Mouse (Mus musculus): ENCODE measurements at regions not wholly inside any gene's neighbourhood (a gene's known extent, or its start where the extent isn't known, plus 50 kb on each side); places are given as distances from the start of the nearest gene placed in this dataset.

GRCm38 (mm10) chr11:48249315-48249714 is 260.5 kb upstream of the Sgcd start:
- DNase-seq (ENCODE audit: low spot score) = no peak
- no peak for ATAC-seq (ENCODE audit: low FRiP score, low TSS enrichment)
- no peak overlapping the region for H3K4me2 ChIP-seq (replicated peaks; ENCODE audit: low read depth)
- H3K36me3 ChIP-seq (ENCODE audit: control insufficient read depth, insufficient read depth, low read length) = no peaks in the 10 kb centered on the region
- no peaks in the 10 kb centered on the region for H3K27me3 ChIP-seq (ENCODE audit: control insufficient read depth, insufficient read depth, low read length)
- H3K27ac ChIP-seq (replicated peaks) = no peak overlapping the region
- H3K9me3 ChIP-seq (ENCODE audit: control insufficient read depth, low read length) = no peaks in the 10 kb centered on the region
- TF ChIP-seq CTCF (IDR thresholded peaks at IDR 0.05; ENCODE audit: low read depth) = no peak
- no peak for TF ChIP-seq EP300 (optimal IDR thresholded peaks at IDR 0.05)
- H3K9ac ChIP-seq (ENCODE audit: low read length) = no peak overlapping the region
- WGBS = 22% methylated on average over 1 of the region's 1 CpGs
- H3K4me1 ChIP-seq (replicated peaks; ENCODE audit: control insufficient read depth, insufficient read depth) = no peaks in the 10 kb centered on the region
- no peak overlapping the region for H3K4me3 ChIP-seq (ENCODE audit: low read depth, low read length)

GRCm38 (mm10) chr11:48221156-48221555 is 232.4 kb upstream of the Sgcd start:
- no peaks in the 10 kb centered on the region for H3K4me1 ChIP-seq (replicated peaks; ENCODE audit: control insufficient read depth, insufficient read depth)
- TF ChIP-seq CTCF (IDR thresholded peaks at IDR 0.05; ENCODE audit: low read depth) (no peak), EP300 (optimal IDR thresholded peaks at IDR 0.05) (no peak)
- no peak overlapping the region for H3K9ac ChIP-seq (ENCODE audit: low read length)
- WGBS = 73% methylated on average over 4 of the region's 4 CpGs
- H3K4me2 ChIP-seq (replicated peaks; ENCODE audit: low read depth) = no peak overlapping the region
- ATAC-seq (ENCODE audit: low FRiP score, low TSS enrichment) (no peak), DNase-seq (ENCODE audit: low spot score) (no peak)
- no peaks in the 10 kb centered on the region for H3K27me3 ChIP-seq (ENCODE audit: control insufficient read depth, insufficient read depth, low read length)
- no peaks in the 10 kb centered on the region for H3K36me3 ChIP-seq (ENCODE audit: control insufficient read depth, insufficient read depth, low read length)
- no peaks in the 10 kb centered on the region for H3K9me3 ChIP-seq (ENCODE audit: control insufficient read depth, low read length)
- H3K27ac ChIP-seq (replicated peaks) = no peak overlapping the region
- no peak overlapping the region for H3K4me3 ChIP-seq (ENCODE audit: low read depth, low read length)

- H3K9me3 ChIP-seq (ENCODE audit: control insufficient read depth, low read length) = no peaks in the 10 kb centered on the region
- no peak for ATAC-seq (ENCODE audit: low FRiP score, low TSS enrichment)
- no peak overlapping the region for H3K9ac ChIP-seq (ENCODE audit: low read length)
- 56% methylated on average over 1 of the region's 1 CpGs for WGBS
- H3K4me3 ChIP-seq (ENCODE audit: low read depth, low read length) = no peak overlapping the region
- no peak for DNase-seq (ENCODE audit: low spot score)
- H3K4me2 ChIP-seq (replicated peaks; ENCODE audit: low read depth) = no peak overlapping the region
- no peak for TF ChIP-seq CTCF (IDR thresholded peaks at IDR 0.05; ENCODE audit: low read depth)
- TF ChIP-seq EP300 (optimal IDR thresholded peaks at IDR 0.05) = no peak
- no peaks in the 10 kb centered on the region for H3K36me3 ChIP-seq (ENCODE audit: control insufficient read depth, insufficient read depth, low read length)
- H3K27ac ChIP-seq (replicated peaks) = no peak overlapping the region
- H3K4me1 ChIP-seq (replicated peaks; ENCODE audit: control insufficient read depth, insufficient read depth) = no peaks in the 10 kb centered on the region
- H3K27me3 ChIP-seq (ENCODE audit: control insufficient read depth, insufficient read depth, low read length) = no peaks in the 10 kb centered on the region
Measured at GRCm38 (mm10) chr11:48219157-48219556, 230.4 kb upstream of the Sgcd start.

DNA sequence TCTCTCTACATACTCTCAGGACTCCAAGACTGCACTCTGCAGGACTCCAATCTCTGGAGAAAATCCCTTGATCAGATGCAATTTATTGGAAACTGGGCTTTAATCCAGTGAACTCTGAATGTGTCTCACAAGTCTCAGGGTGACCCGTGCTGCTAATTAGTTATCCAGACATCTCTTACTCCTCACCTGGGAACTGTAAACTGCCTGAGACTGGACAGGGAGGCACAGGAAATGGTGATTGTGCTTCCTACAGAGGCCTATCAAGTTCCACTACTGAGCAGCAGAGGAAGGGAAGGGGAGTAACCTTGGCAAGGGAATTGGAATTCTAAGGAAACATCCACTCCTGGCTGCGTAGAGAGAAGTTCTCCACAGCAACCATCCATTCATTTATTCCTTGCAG is 228.0 kb upstream of the Sgcd start:
- no peak overlapping the region for H3K27ac ChIP-seq (replicated peaks)
- DNase-seq (ENCODE audit: low spot score) (no peak), ATAC-seq (ENCODE audit: low FRiP score, low TSS enrichment) (no peak)
- no peaks in the 10 kb centered on the region for H3K27me3 ChIP-seq (ENCODE audit: control insufficient read depth, insufficient read depth, low read length)
- H3K4me2 ChIP-seq (replicated peaks; ENCODE audit: low read depth) = no peak overlapping the region
- no peak overlapping the region for H3K9ac ChIP-seq (ENCODE audit: low read length)
- TF ChIP-seq EP300 (optimal IDR thresholded peaks at IDR 0.05) (no peak), CTCF (IDR thresholded peaks at IDR 0.05; ENCODE audit: low read depth) (no peak)
- no peaks in the 10 kb centered on the region for H3K9me3 ChIP-seq (ENCODE audit: control insufficient read depth, low read length)
- no peaks in the 10 kb centered on the region for H3K36me3 ChIP-seq (ENCODE audit: control insufficient read depth, insufficient read depth, low read length)
- WGBS = 55% methylated on average over 2 of the region's 2 CpGs
- no peaks in the 10 kb centered on the region for H3K4me1 ChIP-seq (replicated peaks; ENCODE audit: control insufficient read depth, insufficient read depth)
- no peak overlapping the region for H3K4me3 ChIP-seq (ENCODE audit: low read depth, low read length)

- TF ChIP-seq CTCF (IDR thresholded peaks at IDR 0.05; ENCODE audit: low read depth) = no peak
- TF ChIP-seq EP300 (optimal IDR thresholded peaks at IDR 0.05) = no peak
- Histone ChIP-seq H3K9me3 (ENCODE audit: control insufficient read depth, low read length) (no peaks in the 10 kb centered on the region), H3K27ac (replicated peaks) (no peak overlapping the region), H3K9ac (ENCODE audit: low read length) (no peak overlapping the region), H3K4me1 (replicated peaks; ENCODE audit: control insufficient read depth, insufficient read depth) (no peaks in the 10 kb centered on the region), H3K36me3 (ENCODE audit: control insufficient read depth, insufficient read depth, low read length) (no peaks in the 10 kb centered on the region), H3K4me3 (ENCODE audit: low read depth, low read length) (no peak overlapping the region), H3K4me2 (replicated peaks; ENCODE audit: low read depth) (no peak overlapping the region), H3K27me3 (ENCODE audit: control insufficient read depth, insufficient read depth, low read length) (no peaks in the 10 kb centered on the region)
- 73% methylated on average over 4 of the region's 4 CpGs for WGBS
- no peak for ATAC-seq (ENCODE audit: low FRiP score, low TSS enrichment)
- no peak for DNase-seq (ENCODE audit: low spot score)
Measured at GRCm38 (mm10) chr11:48186604-48187003, 197.8 kb upstream of the Sgcd start.

GRCm38 (mm10) chr11:48178943-48179342 is 190.2 kb upstream of the Sgcd start:
- Histone ChIP-seq H3K4me1 (replicated peaks; ENCODE audit: control insufficient read depth, insufficient read depth) (no peaks in the 10 kb centered on the region), H3K27me3 (ENCODE audit: control insufficient read depth, insufficient read depth, low read length) (no peaks in the 10 kb centered on the region), H3K9me3 (ENCODE audit: control insufficient read depth, low read length) (no peaks in the 10 kb centered on the region), H3K4me2 (replicated peaks; ENCODE audit: low read depth) (no peak overlapping the region), H3K4me3 (ENCODE audit: low read depth, low read length) (no peak overlapping the region), H3K9ac (ENCODE audit: low read length) (no peak overlapping the region), H3K27ac (replicated peaks) (no peak overlapping the region), H3K36me3 (ENCODE audit: control insufficient read depth, insufficient read depth, low read length) (no peaks in the 10 kb centered on the region)
- DNase-seq (ENCODE audit: low spot score) (no peak), ATAC-seq (ENCODE audit: low FRiP score, low TSS enrichment) (no peak)
- peak; percentile 57 for TF ChIP-seq CTCF (IDR thresholded peaks at IDR 0.05; ENCODE audit: low read depth)
- TF ChIP-seq EP300 (optimal IDR thresholded peaks at IDR 0.05) = no peak

Measured in stomach, postnatal 0 days (tissue).